Mouse (Mus musculus) hindbrain, embryonic 14.5 days (tissue): ENCODE results near the gene Herc6. TPM values are rescaled to one million over a fixed set of nuclear protein-coding genes. Genes with fewer than 3 reads are reported as not detected.

Source experiments
- ATAC-seq: fragments of 200-750 bp; cut with Nextera tagmentation; 2 replicates; pipeline ENCODE4 v1.8.0; 2017; ENCODE audit warnings: moderate number of reproducible peaks, mild to moderate bottlenecking, moderate TSS enrichment, moderate library complexity; ENCODE audit not compliant: low FRiP score
- DNase-seq: peaks from one replicate; pipeline ENCODE4 v3.0.0-alpha.2; 2015; ENCODE audit warnings: low spot score
- H3K27ac ChIP-seq: fragments of 300-500 bp; sonication (generic); 2 replicates; pipeline ENCODE4 v1.5.1; 2014; ENCODE audit warnings: mild to moderate bottlenecking, moderate library complexity
- H3K27me3 ChIP-seq: fragments of 300-500 bp; sonication (generic); 2 replicates; pipeline ENCODE4 v1.6.1; 2014; ENCODE audit warnings: mild to moderate bottlenecking, low read length, mixed read lengths; ENCODE audit not compliant: control insufficient read depth, insufficient read depth
- H3K36me3 ChIP-seq: fragments of 300-500 bp; sonication (generic); replicated peaks from 2 replicates; pipeline ENCODE4 v1.6.1; 2014; ENCODE audit not compliant: control insufficient read depth, insufficient read depth
- H3K4me1 ChIP-seq: fragments of 300-500 bp; sonication (generic); replicated peaks from 2 replicates; pipeline ENCODE4 v1.6.1; 2014; ENCODE audit warnings: antibody characterized with exemption, low read length, mixed read lengths; ENCODE audit not compliant: control insufficient read depth, insufficient read depth
- H3K4me2 ChIP-seq: fragments of 300-500 bp; sonication (generic); replicated peaks from 2 replicates; pipeline ENCODE4 v1.6.1; 2014; ENCODE audit warnings: mild to moderate bottlenecking, moderate library complexity
- H3K4me3 ChIP-seq: fragments of 300-500 bp; sonication (generic); replicated peaks from 2 replicates; pipeline ENCODE4 v1.5.1; 2014; ENCODE audit warnings: mild to moderate bottlenecking, low read length
- H3K9ac ChIP-seq: fragments of 300-500 bp; sonication (generic); 2 replicates; pipeline ENCODE4 v1.6.1; 2014
- H3K9me3 ChIP-seq: fragments of 300-500 bp; sonication (generic); 2 replicates; pipeline ENCODE4 v1.6.1; 2016; ENCODE audit warnings: low read length; ENCODE audit not compliant: control insufficient read depth
- WGBS: fragments of 180-500 bp; shearing (Covaris S2); extraction: QIAGEN DNeasy Blood & Tissue Kit; methylation state at CpG from one replicate; pipeline ENCODE4 v1.1.7; 2014; 5-methylcytosine and 5-hydroxymethylcytosine counted together
- polyA plus RNA-seq: library from polyadenylated mRNA; unstranded; fragments of >200 nt; fragmentation: Nextera tagmentation; extraction: Ambion mirVana; gene quantifications from 2 replicates; pipeline ENCODE4 v1.2.1, GENCODE M21; 2014

Herc6 gene
- polyA plus RNA-seq, 1 experiment from 2014 or later, result 0.78 TPM

DNA sequence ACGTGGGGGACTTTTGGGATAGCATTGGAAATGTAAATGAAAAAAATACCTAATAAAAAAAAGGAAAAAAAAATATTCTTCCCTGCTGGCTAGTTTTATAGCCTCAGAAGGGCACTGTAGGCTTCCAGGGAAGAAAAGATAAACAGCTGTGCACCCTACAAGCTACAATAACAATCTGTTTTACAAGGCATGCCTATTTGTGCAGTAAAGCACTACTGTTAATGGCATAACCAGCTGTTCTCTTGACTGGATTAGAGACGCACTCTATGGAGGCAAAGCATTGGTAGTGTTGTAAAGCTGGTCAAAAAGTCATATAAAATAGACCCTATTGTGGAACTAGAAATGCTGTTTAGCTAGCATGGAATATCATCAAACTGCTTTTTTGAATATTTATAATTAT, 35.0 kb downstream of the Herc6 start:
- Histone ChIP-seq H3K9ac (no peak overlapping the region), H3K27ac (no peak overlapping the region), H3K9me3 (no peaks in the 10 kb centered on the region), H3K36me3 (no peaks in the 10 kb centered on the region), H3K27me3 (no peaks in the 10 kb centered on the region), H3K4me2 (no peak overlapping the region), H3K4me3 (no peak overlapping the region), H3K4me1 (no peaks in the 10 kb centered on the region)
- 84% methylated on average over 2 of the region's 2 CpGs for WGBS
- ATAC-seq (no peak; the same call in 1 of the 2 replicates), DNase-seq (no peak)

DNA sequence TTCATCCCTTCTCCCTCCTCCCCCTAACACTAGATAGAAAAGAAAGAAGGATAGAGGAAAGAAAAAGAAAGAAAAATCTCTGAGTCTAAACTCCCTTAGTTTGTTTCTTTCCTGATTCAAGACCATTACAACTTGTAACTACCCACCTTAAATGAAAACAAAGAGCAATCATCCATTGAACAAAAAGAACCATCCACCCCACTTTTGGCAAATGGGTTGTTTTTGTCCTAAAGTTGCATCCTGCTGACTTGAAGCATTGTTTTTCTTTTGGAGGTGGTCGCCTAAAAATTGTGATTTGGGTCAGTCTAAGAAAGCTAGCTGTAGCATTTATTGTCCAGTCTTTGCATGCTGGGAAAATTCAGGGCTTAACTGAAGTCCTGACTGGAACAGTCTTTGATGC, 58.7 kb downstream of the Herc6 start:
- H3K4me1 ChIP-seq, result no peaks in the 10 kb centered on the region
- ATAC-seq, result no peak
- WGBS, result 37% methylated on average over 1 of the region's 1 CpGs

DNA sequence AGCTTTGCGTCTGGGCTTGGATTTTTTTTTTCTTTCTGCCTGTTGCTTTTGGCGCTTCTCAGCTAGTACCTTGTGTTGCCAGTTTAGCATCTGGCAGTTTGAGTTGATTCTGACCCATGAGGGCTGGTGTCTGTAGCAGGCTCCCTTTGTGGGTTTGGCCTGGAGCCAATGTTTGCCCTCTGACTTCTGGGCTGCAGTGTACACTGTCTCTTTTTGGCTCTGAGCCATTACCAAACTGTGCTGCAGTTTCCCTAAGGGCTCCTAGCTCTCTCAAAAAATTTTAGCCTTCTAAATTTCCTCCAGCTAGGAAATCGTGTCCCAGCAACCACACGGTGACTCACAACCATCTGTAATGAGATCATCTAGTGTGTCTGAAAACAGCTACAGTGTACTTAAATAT, 61.0 kb downstream of the Herc6 start:
- ATAC-seq (peak; percentile 97), DNase-seq (peak; percentile 77)
- Histone ChIP-seq H3K4me2 (no peak overlapping the region), H3K36me3 (no peaks in the 10 kb centered on the region), H3K9me3 (no peaks in the 10 kb centered on the region), H3K9ac (no peak overlapping the region), H3K27me3 (no peaks in the 10 kb centered on the region), H3K27ac (no peak overlapping the region), H3K4me1 (no peaks in the 10 kb centered on the region), H3K4me3 (no peak overlapping the region)
- WGBS, result 31% methylated on average over 4 of the region's 4 CpGs

More for the DNA sequence above, 58.7 kb downstream of the Herc6 start:
- H3K9me3 ChIP-seq, result no peaks in the 10 kb centered on the region
- no peak overlapping the region for H3K4me3 ChIP-seq
- no peak overlapping the region for H3K27ac ChIP-seq
- H3K9ac ChIP-seq, result no peak overlapping the region
- DNase-seq, result no peak
- no peaks in the 10 kb centered on the region for H3K27me3 ChIP-seq
- no peak overlapping the region for H3K4me2 ChIP-seq
- no peaks in the 10 kb centered on the region for H3K36me3 ChIP-seq

DNA sequence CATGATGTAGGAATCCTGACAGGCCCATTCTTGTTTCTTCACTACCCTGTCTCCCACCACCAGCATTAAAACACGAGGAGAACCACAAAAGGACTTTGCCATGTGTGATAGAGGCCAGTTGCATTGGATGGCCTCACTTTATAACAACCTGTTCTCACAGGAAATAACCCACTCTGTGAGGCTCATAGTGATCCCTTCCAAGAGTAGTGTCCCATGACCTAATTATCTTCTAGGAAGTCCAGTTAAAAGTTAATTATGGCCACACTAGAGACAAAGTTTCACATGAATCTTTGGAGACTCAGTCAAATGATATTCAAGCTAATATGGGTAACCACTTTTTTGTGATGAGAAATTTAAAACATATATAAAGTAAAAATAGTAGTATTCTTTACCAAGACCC, 66.5 kb downstream of the Herc6 start:
- no peaks in the 10 kb centered on the region for H3K36me3 ChIP-seq
- DNase-seq (no peak), ATAC-seq (no peak)
- H3K27me3 ChIP-seq, result no peaks in the 10 kb centered on the region
- H3K27ac ChIP-seq, result no peak overlapping the region
- H3K4me2 ChIP-seq, result no peak overlapping the region
- no peaks in the 10 kb centered on the region for H3K9me3 ChIP-seq
- H3K4me3 ChIP-seq, result no peak overlapping the region
- WGBS, result 69% methylated on average over 1 of the region's 1 CpGs
- H3K4me1 ChIP-seq, result no peaks in the 10 kb centered on the region
- H3K9ac ChIP-seq, result no peak overlapping the region

DNA sequence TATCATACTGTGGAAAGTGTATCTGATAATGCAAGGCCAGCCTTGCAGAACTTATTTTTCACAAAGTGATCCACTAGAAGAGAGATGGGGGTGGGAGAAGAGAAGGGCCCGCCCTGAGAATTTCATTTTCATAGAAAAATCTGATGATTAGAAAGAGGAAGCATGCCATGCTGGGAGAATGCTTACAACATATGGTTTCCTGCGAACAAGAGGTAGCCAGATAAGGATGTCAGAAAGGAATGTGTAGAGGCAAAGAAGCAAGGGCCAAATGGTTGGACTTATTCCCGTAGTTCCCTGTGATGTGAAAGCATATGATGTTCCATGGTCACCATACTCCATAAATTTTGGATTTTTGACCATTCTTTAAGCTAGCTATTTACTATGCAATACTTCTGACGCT, 80.5 kb downstream of the Herc6 start:
- no peak overlapping the region for H3K9ac ChIP-seq
- DNase-seq (no peak), ATAC-seq (no peak)
- no peaks in the 10 kb centered on the region for H3K9me3 ChIP-seq
- H3K4me3 ChIP-seq, result no peak overlapping the region
- H3K4me1 ChIP-seq, result no peaks in the 10 kb centered on the region
- no peaks in the 10 kb centered on the region for H3K36me3 ChIP-seq
- H3K27ac ChIP-seq, result no peak overlapping the region
- WGBS, result 88% methylated on average over 4 of the region's 4 CpGs
- H3K4me2 ChIP-seq, result no peak overlapping the region
- H3K27me3 ChIP-seq, result no peaks in the 10 kb centered on the region

DNA sequence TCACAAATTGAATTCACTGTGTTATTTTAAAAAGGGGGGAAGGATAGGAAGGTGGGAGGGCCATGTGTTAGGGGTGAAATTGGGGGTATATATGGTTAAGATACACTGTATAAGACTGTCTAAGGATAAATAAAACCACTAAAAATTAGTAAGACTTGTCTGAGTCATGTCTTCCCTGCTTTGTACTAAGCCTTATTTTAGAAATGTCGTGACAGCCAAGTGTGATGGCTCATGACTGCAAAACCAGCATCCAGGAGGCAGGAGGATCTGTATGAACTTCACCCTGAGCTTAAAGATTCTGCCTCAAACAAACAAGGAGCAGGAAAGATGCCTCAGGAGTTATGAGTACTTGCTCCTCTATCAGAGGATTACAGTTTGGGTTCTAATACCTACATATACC, 103.4 kb downstream of the Herc6 start:
- 0 out of 2 replicates have a peak, but pooled peaks cover 7% of the 10 kb centered on the region for H3K9me3 ChIP-seq
- no peaks in the 10 kb centered on the region for H3K36me3 ChIP-seq
- H3K4me2 ChIP-seq, result no peak overlapping the region
- H3K9ac ChIP-seq, result no peak overlapping the region
- DNase-seq, result no peak
- no peak overlapping the region for H3K27ac ChIP-seq
- H3K4me3 ChIP-seq, result no peak overlapping the region
- WGBS, result 87% methylated on average over 1 of the region's 1 CpGs
- no peaks in the 10 kb centered on the region for H3K4me1 ChIP-seq
- H3K27me3 ChIP-seq, result no peaks in the 10 kb centered on the region
- no peak for ATAC-seq

DNA sequence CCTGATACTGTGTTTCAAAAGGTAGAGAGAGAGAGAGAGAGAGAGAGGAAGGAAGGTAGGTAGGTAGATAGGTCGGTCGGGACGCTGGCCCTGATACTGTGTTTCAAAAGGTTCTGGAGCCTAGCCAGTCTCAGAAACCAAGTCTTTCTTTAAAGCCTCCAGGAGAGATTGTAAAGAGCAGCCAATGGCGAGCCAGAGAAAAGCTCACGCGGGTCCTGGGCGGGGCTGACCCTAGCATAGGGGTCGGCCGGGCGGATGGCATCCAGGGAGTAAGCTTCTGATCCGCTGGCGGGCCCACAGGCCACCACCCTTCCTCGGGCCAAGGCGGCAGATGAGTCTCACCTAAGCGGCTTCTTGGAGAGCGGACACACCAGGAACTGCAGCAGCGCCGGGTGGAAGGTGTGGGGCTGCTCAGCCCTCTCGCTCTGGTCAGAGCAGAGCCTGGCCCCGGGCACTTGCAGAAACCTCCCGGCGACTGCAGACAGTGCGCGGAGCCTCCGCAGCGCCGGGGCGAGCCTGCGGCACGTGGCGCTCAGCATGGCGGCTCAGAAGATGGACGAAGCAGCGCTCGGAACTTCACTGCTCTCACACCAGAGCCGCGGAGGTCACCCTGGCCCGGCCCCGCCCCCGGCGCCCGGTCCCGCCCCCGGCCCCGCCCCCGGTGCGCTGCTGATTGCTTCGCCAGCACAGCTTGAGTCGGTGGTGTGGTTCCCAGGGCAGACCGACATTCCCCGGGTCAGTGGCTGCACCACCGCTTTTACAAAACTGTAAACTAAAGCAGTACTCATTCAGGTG, 110.9 kb downstream of the Herc6 start, which contains the start of gene Pyurf:
Gene Pyurf (minus strand): TSS at position 612 of the 795 bp plus-strand sequence.
- H3K4me2 ChIP-seq, result peak within 1 kb of the TSS; percentile 77
- under 1% methylated on average over 52 of the region's 52 CpGs for WGBS
- H3K27ac ChIP-seq, result peak within 1 kb of the TSS; percentile 92
- peak within 1 kb of the TSS; percentile 91 for H3K9ac ChIP-seq
- H3K9me3 ChIP-seq, result no peaks in the 10 kb centered on the region
- ATAC-seq (peak; percentile 97), DNase-seq (peak; percentile 87)
- no peaks in the 10 kb centered on the region for H3K36me3 ChIP-seq
- peak within 1 kb of the TSS; percentile 90 for H3K4me3 ChIP-seq
- H3K4me1 ChIP-seq, result peaks cover 12% of the 10 kb centered on the region
- no peaks in the 10 kb centered on the region for H3K27me3 ChIP-seq

DNA sequence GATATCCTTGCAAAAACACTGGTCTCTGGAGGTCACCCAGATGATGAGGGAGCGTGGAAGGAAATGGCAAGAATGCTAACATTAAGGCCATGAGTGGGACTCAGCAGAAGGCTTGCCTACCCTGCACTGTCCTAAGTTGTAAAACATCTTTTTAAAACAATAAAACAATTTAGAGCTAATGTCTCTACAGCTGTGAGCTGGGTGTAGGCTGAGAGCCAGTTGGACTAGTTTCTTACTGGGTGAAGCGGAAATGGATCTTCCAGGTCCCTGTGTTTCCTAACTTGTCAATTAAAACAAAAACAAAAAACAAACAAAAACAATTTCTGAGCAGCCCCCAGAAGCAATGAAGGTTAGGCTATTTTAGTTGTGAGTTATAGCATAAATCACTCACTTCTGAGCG, 112.3 kb downstream of the Herc6 start:
- 94% methylated on average over 3 of the region's 3 CpGs for WGBS
- Histone ChIP-seq H3K9me3 (no peaks in the 10 kb centered on the region), H3K9ac (no peak overlapping the region), H3K36me3 (no peaks in the 10 kb centered on the region), H3K27ac (no peak overlapping the region), H3K4me2 (no peak overlapping the region), H3K27me3 (no peaks in the 10 kb centered on the region), H3K4me3 (no peak overlapping the region), H3K4me1 (peaks cover 12% of the 10 kb centered on the region)
- DNase-seq (no peak), ATAC-seq (no peak)

DNA sequence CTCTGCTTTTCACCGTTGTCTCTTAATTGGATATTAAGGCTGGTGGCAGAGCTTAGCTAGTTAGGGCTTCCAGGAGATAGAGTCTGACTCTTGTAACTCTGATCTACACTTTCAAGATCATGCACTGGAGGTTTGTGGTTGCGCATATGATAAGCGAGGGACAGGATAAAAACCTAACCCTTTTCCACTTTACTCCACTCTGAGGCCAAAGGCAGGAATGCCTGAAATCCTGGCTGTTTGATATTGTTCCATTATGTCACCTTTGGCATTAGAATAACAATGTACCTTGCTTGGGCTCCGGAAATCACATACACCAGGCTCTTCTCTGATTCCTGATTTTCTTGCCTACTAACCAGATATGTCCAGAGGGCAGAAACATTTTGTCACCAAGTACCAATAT, 120.9 kb downstream of the Herc6 start:
- DNase-seq (peak; percentile 45), ATAC-seq (no peak)
- peak overlapping the region; percentile 65 for H3K4me3 ChIP-seq
- 40% methylated on average over 4 of the region's 4 CpGs for WGBS
- H3K9ac ChIP-seq, result peak overlapping the region; percentile 98
- H3K36me3 ChIP-seq, result no peaks in the 10 kb centered on the region
- H3K9me3 ChIP-seq, result no peaks in the 10 kb centered on the region
- no peaks in the 10 kb centered on the region for H3K27me3 ChIP-seq
- H3K4me2 ChIP-seq, result peak overlapping the region; percentile 72
- H3K27ac ChIP-seq, result peak overlapping the region; percentile 99
- peaks cover 27% of the 10 kb centered on the region for H3K4me1 ChIP-seq
